Mouse (Mus musculus) limb, embryonic 14.5 days (tissue): Measurements from ENCODE around the gene Maml3. TPM values are rescaled to one million over a fixed set of nuclear protein-coding genes. Genes with fewer than 3 reads are reported as not detected.

Experiments
- ATAC-seq: fragments of 200-750 bp; cut with Nextera tagmentation; 2 replicates; pipeline ENCODE4 v1.8.0; 2017; ENCODE audit warnings: low read depth, moderate number of reproducible peaks, moderate TSS enrichment; ENCODE audit not compliant: low FRiP score
- DNase-seq: peaks from one replicate; pipeline ENCODE4 v3.0.0-alpha.2; 2015; ENCODE audit warnings: low spot score
- H3K27ac ChIP-seq: fragments of 300-500 bp; sonication (generic); replicated peaks from 2 replicates; pipeline ENCODE4 v1.5.1; 2014; ENCODE audit warnings: low read depth, mild to moderate bottlenecking, low read length, moderate library complexity, mixed read lengths
- H3K27me3 ChIP-seq: fragments of 300-500 bp; sonication (generic); 2 replicates; pipeline ENCODE4 v1.6.1; 2014; ENCODE audit warnings: low read length, mixed read lengths; ENCODE audit not compliant: control insufficient read depth, insufficient read depth
- H3K36me3 ChIP-seq: fragments of 300-500 bp; sonication (generic); 2 replicates; pipeline ENCODE4 v1.6.1; 2014; ENCODE audit warnings: mild to moderate bottlenecking, low read length, moderate library complexity, mixed read lengths; ENCODE audit not compliant: control insufficient read depth, insufficient read depth
- H3K4me1 ChIP-seq: fragments of 300-500 bp; sonication (generic); 2 replicates; pipeline ENCODE4 v1.6.1; 2014; ENCODE audit warnings: antibody characterized with exemption, low read length, mixed read lengths; ENCODE audit not compliant: control insufficient read depth, insufficient read depth
- H3K4me2 ChIP-seq: fragments of 300-500 bp; sonication (generic); replicated peaks from 2 replicates; pipeline ENCODE4 v1.6.1; 2014; ENCODE audit warnings: low read depth, mild to moderate bottlenecking, low read length, moderate library complexity; ENCODE audit not compliant: severe bottlenecking
- H3K4me3 ChIP-seq: fragments of 300-500 bp; sonication (generic); replicated peaks from 2 replicates; pipeline ENCODE4 v1.5.1; 2014; ENCODE audit warnings: low read length
- H3K9ac ChIP-seq: fragments of 300-500 bp; sonication (generic); 2 replicates; pipeline ENCODE4 v1.6.1; 2014; ENCODE audit warnings: mild to moderate bottlenecking, low read depth, low read length, moderate library complexity; ENCODE audit not compliant: severe bottlenecking
- H3K9me3 ChIP-seq: fragments of 300-500 bp; sonication (generic); 2 replicates; pipeline ENCODE4 v1.6.1; 2016; ENCODE audit warnings: low read length; ENCODE audit not compliant: control insufficient read depth
- POLR2A ChIP-seq: fragments of 200-500 bp; IDR thresholded peaks from 2 replicates; pipeline ENCODE4 v1.8.0; 2012; ENCODE audit warnings: inconsistent platforms, mild to moderate bottlenecking, moderate library complexity, borderline replicate concordance; ENCODE audit not compliant: insufficient read depth, insufficient read length; ENCODE audit errors: extremely low read depth
- WGBS: fragments of 180-500 bp; shearing (Covaris S2); extraction: QIAGEN DNeasy Blood & Tissue Kit; methylation state at CpG from one replicate; pipeline ENCODE4 v1.1.7; 2014; 5-methylcytosine and 5-hydroxymethylcytosine counted together
- polyA plus RNA-seq, 2 experiments: library from polyadenylated mRNA; depleted of rRNA in 1 of 2; stranded (reverse) in 1 of 2; unstranded in 1 of 2; fragments of >200 nt; fragmentation: Nextera tagmentation in 1 of 2; extraction: Ambion mirVana in 1 of 2; gene quantifications; 2 replicates each; pipeline versions ENCODE4 v1.2.1 to v1.2.3; 2012 to 2014

Gene Maml3
- polyA plus RNA-seq, 2 experiments = 5.4 to 5.6 TPM

GRCm38 (mm10) chr3:51924636-51925035, 180.2 kb downstream of the Maml3 start:
- WGBS = 77% methylated on average over 5 of the region's 5 CpGs
- ATAC-seq (no peak), DNase-seq (no peak)
- no peak overlapping the region for H3K4me3 ChIP-seq
- no peaks in the 10 kb centered on the region for H3K27me3 ChIP-seq
- H3K36me3 ChIP-seq = no peaks in the 10 kb centered on the region
- H3K27ac ChIP-seq = no peak overlapping the region
- H3K9ac ChIP-seq = no peak overlapping the region
- TF ChIP-seq POLR2A = no peak
- H3K4me1 ChIP-seq = 0 out of 2 replicates have a peak, but pooled peaks cover 5% of the 10 kb centered on the region
- H3K9me3 ChIP-seq = no peaks in the 10 kb centered on the region
- H3K4me2 ChIP-seq = no peak overlapping the region

GRCm38 (mm10) chr3:51923800-51924199, 181.1 kb downstream of the Maml3 start:
- Histone ChIP-seq H3K9me3 (no peaks in the 10 kb centered on the region), H3K4me1 (0 out of 2 replicates have a peak, but pooled peaks cover 5% of the 10 kb centered on the region), H3K27me3 (no peaks in the 10 kb centered on the region), H3K4me3 (no peak overlapping the region), H3K27ac (no peak overlapping the region), H3K9ac (no peak overlapping the region), H3K4me2 (no peak overlapping the region), H3K36me3 (no peaks in the 10 kb centered on the region)
- TF ChIP-seq POLR2A = no peak
- no peak for DNase-seq
- ATAC-seq = no peak
- 85% methylated on average over 6 of the region's 6 CpGs for WGBS

- H3K36me3 ChIP-seq = no peaks in the 10 kb centered on the region
- H3K27ac ChIP-seq = no peak overlapping the region
- 74% methylated on average over 4 of the region's 4 CpGs for WGBS
- no peaks in the 10 kb centered on the region for H3K9me3 ChIP-seq
- peaks cover 14% of the 10 kb centered on the region for H3K4me1 ChIP-seq
- H3K9ac ChIP-seq = no peak overlapping the region
- ATAC-seq (no peak), DNase-seq (no peak)
- no peak overlapping the region for H3K4me2 ChIP-seq
- no peak for TF ChIP-seq POLR2A
- H3K4me3 ChIP-seq = no peak overlapping the region
- H3K27me3 ChIP-seq = no peaks in the 10 kb centered on the region
Observed at GRCm38 (mm10) chr3:51916902-51917301, 188.0 kb downstream of the Maml3 start.

GRCm38 (mm10) chr3:51916060-51916870, 188.6 kb downstream of the Maml3 start:
- WGBS = 21% methylated on average over 10 of the region's 10 CpGs
- no peak overlapping the region for H3K4me2 ChIP-seq
- DNase-seq = peak; percentile 71

GRCm38 (mm10) chr3:51915415-51915814, 189.5 kb downstream of the Maml3 start:
- TF ChIP-seq POLR2A = no peak
- Histone ChIP-seq H3K36me3 (no peaks in the 10 kb centered on the region), H3K9me3 (no peaks in the 10 kb centered on the region), H3K9ac (no peak overlapping the region), H3K4me3 (no peak overlapping the region), H3K27ac (no peak overlapping the region), H3K4me1 (peaks cover 14% of the 10 kb centered on the region), H3K4me2 (no peak overlapping the region), H3K27me3 (no peaks in the 10 kb centered on the region)
- DNase-seq = no peak
- 45% methylated on average over 1 of the region's 1 CpGs for WGBS
- ATAC-seq = no peak

More at GRCm38 (mm10) chr3:51916060-51916870, 188.6 kb downstream of the Maml3 start:
- TF ChIP-seq POLR2A = no peak
- Histone ChIP-seq H3K27me3 (no peaks in the 10 kb centered on the region), H3K4me3 (no peak overlapping the region), H3K4me1 (peaks cover 14% of the 10 kb centered on the region), H3K27ac (0 out of 2 replicates have a peak overlapping the region, but pooled peaks have one; percentile 27), H3K9ac (0 out of 2 replicates have a peak overlapping the region, but pooled peaks have one; percentile 0), H3K9me3 (no peaks in the 10 kb centered on the region), H3K36me3 (no peaks in the 10 kb centered on the region)
- ATAC-seq = peak; percentile 54
